Mouse (Mus musculus): Measurements from ENCODE around the gene Golga7b. TPM values are rescaled to one million over a fixed set of nuclear protein-coding genes. Genes with fewer than 3 reads are reported as not detected.

Golga7b gene
- polyA plus RNA-seq, 1 experiment: not detected

- no peak for DNase-seq (ENCODE audit: low read depth in 1 of 2, low spot score in 2 of 2)
- H3K4me3 ChIP-seq (ENCODE audit: extremely low read depth, insufficient read depth, insufficient read length): no peak overlapping the region
- no peaks in the 10 kb centered on the region for H3K4me1 ChIP-seq (ENCODE audit: control insufficient read depth, insufficient read depth, insufficient read length)
- WGBS: 82% methylated on average over 6 of the region's 6 CpGs
- no peaks in the 10 kb centered on the region for H3K27me3 ChIP-seq (ENCODE audit: control insufficient read depth, insufficient read depth, low read length)
- H3K36me3 ChIP-seq (ENCODE audit: control insufficient read depth, insufficient read depth, low read length): no peaks in the 10 kb centered on the region
- TF ChIP-seq CTCF (IDR thresholded peaks at IDR 0.05; ENCODE audit: extremely low read depth, insufficient read depth, insufficient read length, insufficient replicate concordance) (no peak), POLR2A (IDR thresholded peaks at IDR 0.05; ENCODE audit: low read depth, low read length) (no peak)
- no peak overlapping the region for H3K27ac ChIP-seq (ENCODE audit: insufficient read depth, low read length)
These were observed 29.9 kb downstream of the Golga7b start for GRCm38 (mm10) chr19:42277288-42277687.

- TF ChIP-seq POLR2A (IDR thresholded peaks at IDR 0.05; ENCODE audit: low read depth, low read length): no peak
- TF ChIP-seq CTCF (IDR thresholded peaks at IDR 0.05; ENCODE audit: extremely low read depth, insufficient read depth, insufficient read length, insufficient replicate concordance): no peak
- Histone ChIP-seq H3K36me3 (ENCODE audit: control insufficient read depth, insufficient read depth, low read length) (no peaks in the 10 kb centered on the region), H3K4me1 (ENCODE audit: control insufficient read depth, insufficient read depth, insufficient read length) (no peaks in the 10 kb centered on the region), H3K27me3 (ENCODE audit: control insufficient read depth, insufficient read depth, low read length) (no peaks in the 10 kb centered on the region), H3K27ac (ENCODE audit: insufficient read depth, low read length) (no peak overlapping the region), H3K4me3 (ENCODE audit: extremely low read depth, insufficient read depth, insufficient read length) (no peak overlapping the region)
- no peak for DNase-seq (ENCODE audit: low read depth in 1 of 2, low spot score in 2 of 2)
- WGBS: 77% methylated on average over 5 of the region's 5 CpGs
These were observed 31.1 kb downstream of the Golga7b start for GRCm38 (mm10) chr19:42278461-42278860.

GRCm38 (mm10) chr19:42279611-42280010 lies 32.2 kb downstream of the Golga7b start:
- Histone ChIP-seq H3K36me3 (ENCODE audit: control insufficient read depth, insufficient read depth, low read length) (no peaks in the 10 kb centered on the region), H3K4me1 (ENCODE audit: control insufficient read depth, insufficient read depth, insufficient read length) (no peaks in the 10 kb centered on the region), H3K4me3 (ENCODE audit: extremely low read depth, insufficient read depth, insufficient read length) (no peak overlapping the region), H3K27me3 (ENCODE audit: control insufficient read depth, insufficient read depth, low read length) (no peaks in the 10 kb centered on the region), H3K27ac (ENCODE audit: insufficient read depth, low read length) (no peak overlapping the region)
- TF ChIP-seq POLR2A (IDR thresholded peaks at IDR 0.05; ENCODE audit: low read depth, low read length) (no peak), CTCF (IDR thresholded peaks at IDR 0.05; ENCODE audit: extremely low read depth, insufficient read depth, insufficient read length, insufficient replicate concordance) (no peak)
- WGBS: 55% methylated on average over 3 of the region's 3 CpGs
- no peak for DNase-seq (ENCODE audit: low read depth in 1 of 2, low spot score in 2 of 2)

- H3K36me3 ChIP-seq (ENCODE audit: control insufficient read depth, insufficient read depth, low read length): no peaks in the 10 kb centered on the region
- no peaks in the 10 kb centered on the region for H3K27me3 ChIP-seq (ENCODE audit: control insufficient read depth, insufficient read depth, low read length)
- TF ChIP-seq POLR2A (IDR thresholded peaks at IDR 0.05; ENCODE audit: low read depth, low read length): no peak
- TF ChIP-seq CTCF (IDR thresholded peaks at IDR 0.05; ENCODE audit: extremely low read depth, insufficient read depth, insufficient read length, insufficient replicate concordance): no peak
- H3K4me3 ChIP-seq (ENCODE audit: extremely low read depth, insufficient read depth, insufficient read length): no peak overlapping the region
- no peaks in the 10 kb centered on the region for H3K4me1 ChIP-seq (ENCODE audit: control insufficient read depth, insufficient read depth, insufficient read length)
- no peak for DNase-seq (ENCODE audit: low read depth in 1 of 2, low spot score in 2 of 2)
- 77% methylated on average over 8 of the region's 8 CpGs for WGBS
- H3K27ac ChIP-seq (ENCODE audit: insufficient read depth, low read length): no peak overlapping the region
These were observed 36.8 kb downstream of the Golga7b start for GRCm38 (mm10) chr19:42284178-42284577.

GRCm38 (mm10) chr19:42288361-42288760 lies 41.0 kb downstream of the Golga7b start:
- no peak overlapping the region for H3K4me3 ChIP-seq (ENCODE audit: extremely low read depth, insufficient read depth, insufficient read length)
- WGBS: 60% methylated on average over 4 of the region's 4 CpGs
- H3K36me3 ChIP-seq (ENCODE audit: control insufficient read depth, insufficient read depth, low read length): no peaks in the 10 kb centered on the region

GRCm38 (mm10) chr19:42290954-42291661 lies 43.7 kb downstream of the Golga7b start:
- Histone ChIP-seq H3K27me3 (ENCODE audit: control insufficient read depth, insufficient read depth, low read length) (no peaks in the 10 kb centered on the region; the same call in 1 of the 2 replicates), H3K4me3 (ENCODE audit: extremely low read depth, insufficient read depth, insufficient read length) (no peak overlapping the region), H3K36me3 (ENCODE audit: control insufficient read depth, insufficient read depth, low read length) (no peaks in the 10 kb centered on the region), H3K27ac (ENCODE audit: insufficient read depth, low read length) (no peak overlapping the region), H3K4me1 (ENCODE audit: control insufficient read depth, insufficient read depth, insufficient read length) (no peaks in the 10 kb centered on the region; the same call in 1 of the 2 replicates)
- 29% methylated on average over 7 of the region's 7 CpGs for WGBS
- DNase-seq (ENCODE audit: low read depth in 1 of 2, low spot score in 2 of 2): no peak
- TF ChIP-seq CTCF (IDR thresholded peaks at IDR 0.05; ENCODE audit: extremely low read depth, insufficient read depth, insufficient read length, insufficient replicate concordance) (no peak), POLR2A (IDR thresholded peaks at IDR 0.05; ENCODE audit: low read depth, low read length) (no peak)

More at GRCm38 (mm10) chr19:42288361-42288760, 41.0 kb downstream of the Golga7b start:
- no peak for DNase-seq (ENCODE audit: low read depth in 1 of 2, low spot score in 2 of 2)
- no peaks in the 10 kb centered on the region; the same call in 1 of the 2 replicates for H3K27me3 ChIP-seq (ENCODE audit: control insufficient read depth, insufficient read depth, low read length)
- no peaks in the 10 kb centered on the region; the same call in 1 of the 2 replicates for H3K4me1 ChIP-seq (ENCODE audit: control insufficient read depth, insufficient read depth, insufficient read length)
- no peak for TF ChIP-seq POLR2A (IDR thresholded peaks at IDR 0.05; ENCODE audit: low read depth, low read length)
- TF ChIP-seq CTCF (IDR thresholded peaks at IDR 0.05; ENCODE audit: extremely low read depth, insufficient read depth, insufficient read length, insufficient replicate concordance): no peak
- no peak overlapping the region for H3K27ac ChIP-seq (ENCODE audit: insufficient read depth, low read length)

- Histone ChIP-seq H3K4me1 (ENCODE audit: control insufficient read depth, insufficient read depth, insufficient read length) (no peaks in the 10 kb centered on the region; the same call in 1 of the 2 replicates), H3K36me3 (ENCODE audit: control insufficient read depth, insufficient read depth, low read length) (no peaks in the 10 kb centered on the region), H3K27me3 (ENCODE audit: control insufficient read depth, insufficient read depth, low read length) (no peaks in the 10 kb centered on the region; the same call in 1 of the 2 replicates), H3K4me3 (ENCODE audit: extremely low read depth, insufficient read depth, insufficient read length) (no peak overlapping the region), H3K27ac (ENCODE audit: insufficient read depth, low read length) (no peak overlapping the region)
- WGBS: 75% methylated on average over 8 of the region's 8 CpGs
- TF ChIP-seq POLR2A (IDR thresholded peaks at IDR 0.05; ENCODE audit: low read depth, low read length) (no peak), CTCF (IDR thresholded peaks at IDR 0.05; ENCODE audit: extremely low read depth, insufficient read depth, insufficient read length, insufficient replicate concordance) (no peak)
- no peak for DNase-seq (ENCODE audit: low read depth in 1 of 2, low spot score in 2 of 2)
These were observed 44.7 kb downstream of the Golga7b start for GRCm38 (mm10) chr19:42292106-42292505.
